In genomic region chr8:3348142-3348823, GRCm38 (mm10) we compare ENCODE assay signal across 13 mouse cellular contexts. TPM values are rescaled to one million over a fixed set of nuclear protein-coding genes. Genes with fewer than 3 reads are reported as not detected.
DNase-seq lines count a peak whose midpoint lies in the region; ATAC-seq and TF ChIP-seq lines count a peak whose summit lies in the region.
"Had no signal": no experiment of that assay in that cellular context is flagged by ENCODE, and none has a peak within 500 bp of the region (broad histone marks: within the 10 kb centered on the region; RNA-seq: fewer than 3 reads in every experiment).

No protein-coding gene starts in this region.

- no peak overlapping the region for H3K27ac ChIP-seq in kidney, embryonic 16.5 days (ENCODE audit: low read length)
- H3K27ac ChIP-seq: forebrain, embryonic 10.5 days; left cerebral cortex, adult 2 months had no signal

- no peak overlapping the region for H3K9ac ChIP-seq in kidney, embryonic 16.5 days (replicated peaks; ENCODE audit: low read length)
- H3K9ac ChIP-seq: heart, embryonic 12.5 days had no signal

- H3K36me3 ChIP-seq in kidney, embryonic 16.5 days (ENCODE audit: insufficient read depth, low read length), result no peaks in the 10 kb centered on the region
- H3K36me3 ChIP-seq in C2C12 (ENCODE audit: control insufficient read depth, insufficient read depth), result no peaks in the 10 kb centered on the region
- H3K36me3 ChIP-seq: forebrain, embryonic 10.5 days; heart, embryonic 12.5 days had no signal

- H3K4me2 ChIP-seq in kidney, embryonic 16.5 days (replicated peaks; ENCODE audit: low read depth, low read length), result no peak overlapping the region
- H3K4me2 ChIP-seq: heart, embryonic 12.5 days had no signal

- peak; percentile 33; the same call in 1 of the 2 replicates for ATAC-seq in kidney, embryonic 16.5 days (ENCODE audit: low FRiP score, low TSS enrichment)
- peak; percentile 40; the same call in 1 of the 2 replicates for ATAC-seq in monocyte, adult 5-6 weeks (replicated peaks; ENCODE audit: insufficient number of reproducible peaks, low FRiP score, low TSS enrichment, poor library complexity, severe bottlenecking)

- H3K4me1 ChIP-seq in kidney, embryonic 16.5 days (ENCODE audit: insufficient read depth, low read length), result peaks cover 8% of the 10 kb centered on the region; the same call in 1 of the 2 replicates
- H3K4me1 ChIP-seq: forebrain, embryonic 10.5 days; heart, embryonic 12.5 days had no signal

- H3K27me3 ChIP-seq in kidney, embryonic 16.5 days (ENCODE audit: insufficient read depth, low read length), result no peaks in the 10 kb centered on the region
- H3K27me3 ChIP-seq in C2C12 (ENCODE audit: control insufficient read depth, insufficient read depth, insufficient read length), result peaks cover 3% of the 10 kb centered on the region
- H3K27me3 ChIP-seq: heart, embryonic 12.5 days had no signal

- no peaks in the 10 kb centered on the region for H3K79me3 ChIP-seq in C2C12 (ENCODE audit: low read depth)

- DNase-seq in kidney, adult 8-10 months, result no peak
- DNase-seq in adrenal gland, postnatal 36 days, result peak; percentile 23 to 41
- no peak for DNase-seq in cerebellum, adult 11 months
- no peak for DNase-seq in cerebellum, postnatal 4 days (ENCODE audit: low spot score in 2 of 2)
- DNase-seq: cerebellum, adult 8-10 months; lung, postnatal 14 days; thymus, postnatal 14 days had no signal

- H3K79me2 ChIP-seq in C2C12 (ENCODE audit: control insufficient read depth, insufficient read depth), result no peaks in the 10 kb centered on the region

- H3ac ChIP-seq in C2C12 (ENCODE audit: control insufficient read depth, insufficient read length, low read depth), result no peak overlapping the region

- no peak overlapping the region for H3K4me3 ChIP-seq in kidney, embryonic 16.5 days (ENCODE audit: low read length)
- no peak overlapping the region for H3K4me3 ChIP-seq in C2C12 (ENCODE audit: insufficient read depth, poor library complexity, severe bottlenecking)
- H3K4me3 ChIP-seq: forebrain, embryonic 10.5 days; heart, embryonic 12.5 days; left cerebral cortex, adult 2 months had no signal

- TF ChIP-seq CTCF in C2C12 (IDR thresholded peaks at IDR 0.05; ENCODE audit: control insufficient read depth, insufficient read depth, insufficient read length), result no peak

- no peaks in the 10 kb centered on the region for H3K9me3 ChIP-seq in kidney, embryonic 16.5 days (ENCODE audit: low read length)
- H3K9me3 ChIP-seq: heart, embryonic 12.5 days had no signal

- WGBS in kidney, embryonic 16.5 days, result 19% methylated on average over 13 of the region's 13 CpGs

TF ChIP-seq in C2C12, 6 proteins besides CTCF, POLR2A, EP300 and RAD21:
- TF ChIP-seq MYOD1 (IDR thresholded peaks at IDR 0.05; ENCODE audit: control insufficient read depth, insufficient read length, low read depth) (peak; percentile 13), FOSL1 (IDR thresholded peaks at IDR 0.05; ENCODE audit: insufficient read depth, low read length, poor library complexity, severe bottlenecking) (no peak), MAX (IDR thresholded peaks at IDR 0.05) (no peak)
TF ChIP-seq in C2C12: peak in this region for 1.

RNA-seq across cellular contexts. Expression of gene A430078G23Rik, which starts 4.9 kb away (rescaled TPM):
- 0.16 and 0.19 TPM in 2 replicates for polyA plus RNA-seq in kidney, embryonic 16.5 days (2015; fragmentation: Nextera tagmentation; extraction: Ambion mirVana)
- not detected for polyA plus RNA-seq in C2C12 (2012; fragmentation: generic; extraction: Trizol)
- under 1 TPM; 0.40 to 0.79 TPM for total RNA-seq in adrenal gland, postnatal 36 days (2021)
- total RNA-seq in monocyte, adult 5-6 weeks (2017), result 62.9 to 119 TPM (median 81.1 TPM) in 3 replicates
- polyA plus RNA-seq: forebrain, embryonic 10.5 days; heart, embryonic 12.5 days had no signal

RNA-seq across cellular contexts. Expression of gene Arhgef18, which starts 44.5 kb away (rescaled TPM):
- polyA plus RNA-seq in kidney, embryonic 16.5 days (2015; fragmentation: Nextera tagmentation; extraction: Ambion mirVana), result 11.6 and 12.1 TPM in 2 replicates
- 18.4 TPM for polyA plus RNA-seq in C2C12 (2012; fragmentation: generic; extraction: Trizol)
- 10 to 100 TPM; 33.9 to 38.4 TPM for total RNA-seq in adrenal gland, postnatal 36 days (2021)
- 44.8 to 134 TPM (median 53.5 TPM) in 3 replicates for total RNA-seq in monocyte, adult 5-6 weeks (2017)

Comparison
In these comparisons a context has a peak if more than half of its experiments do, and no peak if none do; other contexts are left out.
1. DNase-seq: peak in adrenal gland, postnatal 36 days (2 of 2); none in kidney, adult 8-10 months (0 of 2), cerebellum, adult 11 months (single experiment) and cerebellum, postnatal 4 days (0 of 2).
2. RNA of gene A430078G23Rik, which starts 4.9 kb away (total RNA-seq): 62.9 to 119 TPM in monocyte, adult 5-6 weeks; 0.40 to 0.79 TPM in adrenal gland, postnatal 36 days; every median in the first group is over 10 times any median in the second.